Mouse (Mus musculus) liver, embryonic 12.5 days (tissue): Measurements from ENCODE around the gene Zbtb38. TPM values are rescaled to one million over a fixed set of nuclear protein-coding genes. Genes with fewer than 3 reads are reported as not detected.
"Not testable (repeated sequence)": the region's sequence is repeated elsewhere in the genome, so short reads cannot be mapped to it uniquely, and the experiment has no call there.

ENCODE experiments used
- ATAC-seq: fragments of 200-750 bp; cut with Nextera tagmentation; 2 replicates; pipeline ENCODE4 v1.8.0; 2017; ENCODE audit warnings: moderate number of reproducible peaks, mild to moderate bottlenecking, moderate library complexity
- H3K27ac ChIP-seq: fragments of 300-500 bp; sonication (generic); 2 replicates; pipeline ENCODE4 v1.5.1; 2016; ENCODE audit warnings: mild to moderate bottlenecking
- H3K27me3 ChIP-seq: fragments of 300-500 bp; sonication (generic); replicated peaks from 2 replicates; pipeline ENCODE4 v1.6.1; 2016; ENCODE audit warnings: mild to moderate bottlenecking, moderate library complexity
- H3K36me3 ChIP-seq: fragments of 300-500 bp; sonication (generic); 2 replicates; pipeline ENCODE4 v1.6.1; 2016; ENCODE audit warnings: mild to moderate bottlenecking, moderate library complexity
- H3K4me1 ChIP-seq: fragments of 300-500 bp; sonication (generic); 2 replicates; pipeline ENCODE4 v1.6.1; 2016
- H3K4me2 ChIP-seq: fragments of 300-500 bp; sonication (generic); 2 replicates; pipeline ENCODE4 v1.6.1; 2016; ENCODE audit warnings: mild to moderate bottlenecking, moderate library complexity
- H3K4me3 ChIP-seq: fragments of 300-500 bp; sonication (generic); 2 replicates; pipeline ENCODE4 v1.5.1; 2016; ENCODE audit warnings: mild to moderate bottlenecking, moderate library complexity
- H3K9ac ChIP-seq: fragments of 300-500 bp; sonication (generic); 2 replicates; pipeline ENCODE4 v1.6.1; 2016; ENCODE audit warnings: mild to moderate bottlenecking, moderate library complexity
- H3K9me3 ChIP-seq: fragments of 300-500 bp; sonication (generic); replicated peaks from 2 replicates; pipeline ENCODE4 v1.6.1; 2016; ENCODE audit warnings: mild to moderate bottlenecking, moderate library complexity
- WGBS: fragments of 180-500 bp; shearing (Covaris S2); methylation state at CpG from one replicate; pipeline ENCODE4 v1.1.7; 2016; ENCODE audit not compliant: insufficient replicate concordance; 5-methylcytosine and 5-hydroxymethylcytosine counted together
- polyA plus RNA-seq: library from polyadenylated mRNA; unstranded; fragments of >200 nt; fragmentation: Nextera tagmentation; extraction: Ambion mirVana; gene quantifications from 2 replicates; pipeline ENCODE4 v1.2.1, GENCODE M21; 2016

The Zbtb38 gene
- polyA plus RNA-seq, 1 experiment from 2014 or later: 7.0 TPM

- H3K4me2 ChIP-seq: no peak overlapping the region
- no peaks in the 10 kb centered on the region for H3K27me3 ChIP-seq
- H3K9ac ChIP-seq: no peak overlapping the region
- H3K4me3 ChIP-seq: no peak overlapping the region
- H3K36me3 ChIP-seq: no peaks in the 10 kb centered on the region
- H3K27ac ChIP-seq: no peak overlapping the region
- no peaks in the 10 kb centered on the region for H3K9me3 ChIP-seq
- ATAC-seq: no peak
- H3K4me1 ChIP-seq: no peaks in the 10 kb centered on the region
- 71% methylated on average over 10 of the region's 10 CpGs for WGBS
These were observed 92.0 kb downstream of the Zbtb38 start for GRCm38 (mm10) chr9:96660510-96661244.

GRCm38 (mm10) chr9:96659801-96660200 lies 92.8 kb downstream of the Zbtb38 start:
- WGBS: 38% methylated on average over 2 of the region's 2 CpGs
- Histone ChIP-seq H3K27me3 (no peaks in the 10 kb centered on the region), H3K9me3 (no peaks in the 10 kb centered on the region), H3K9ac (no peak overlapping the region), H3K4me3 (no peak overlapping the region), H3K4me1 (no peaks in the 10 kb centered on the region), H3K36me3 (no peaks in the 10 kb centered on the region), H3K4me2 (no peak overlapping the region), H3K27ac (no peak overlapping the region)
- no peak for ATAC-seq

DNA sequence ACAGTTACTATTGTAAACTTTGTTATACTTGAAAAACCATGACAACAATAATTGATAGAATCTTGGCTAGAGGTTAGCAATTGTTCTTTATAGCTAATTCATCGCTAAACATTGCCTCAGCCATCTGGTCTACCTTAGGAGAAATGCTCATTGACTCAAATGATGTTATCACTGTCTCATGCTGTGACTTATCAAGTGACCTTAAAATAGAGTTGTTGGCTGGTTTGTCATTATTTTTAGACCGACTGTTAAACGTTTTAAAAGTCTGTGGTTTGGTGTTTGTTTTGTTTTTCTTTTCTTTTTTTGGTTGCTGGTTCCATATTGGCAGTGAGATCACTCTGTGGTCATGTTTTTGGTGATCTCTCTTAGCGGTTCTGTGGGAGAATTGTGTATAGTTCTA lies 99.1 kb downstream of the Zbtb38 start:
- no peak for ATAC-seq
- Histone ChIP-seq H3K27ac (no peak overlapping the region), H3K4me1 (no peaks in the 10 kb centered on the region), H3K9ac (no peak overlapping the region), H3K36me3 (no peaks in the 10 kb centered on the region), H3K27me3 (0 out of 2 replicates have a peak, but pooled peaks cover 9% of the 10 kb centered on the region), H3K4me2 (no peak overlapping the region), H3K4me3 (no peak overlapping the region), H3K9me3 (no peaks in the 10 kb centered on the region)
- 34% methylated on average over 4 of the region's 4 CpGs for WGBS

- H3K27ac ChIP-seq: no peak overlapping the region
- H3K4me1 ChIP-seq: no peaks in the 10 kb centered on the region
- H3K36me3 ChIP-seq: no peaks in the 10 kb centered on the region
- no peak for ATAC-seq
- H3K4me2 ChIP-seq: no peak overlapping the region
- no peaks in the 10 kb centered on the region for H3K9me3 ChIP-seq
- H3K27me3 ChIP-seq: 0 out of 2 replicates have a peak, but pooled peaks cover 10% of the 10 kb centered on the region
- no peak overlapping the region for H3K9ac ChIP-seq
- no peak overlapping the region for H3K4me3 ChIP-seq
- 39% methylated on average over 6 of the region's 6 CpGs for WGBS
These were observed 99.9 kb downstream of the Zbtb38 start for GRCm38 (mm10) chr9:96652763-96653162.

- Histone ChIP-seq H3K4me1 (no peaks in the 10 kb centered on the region), H3K27ac (no peak overlapping the region), H3K27me3 (0 out of 2 replicates have a peak, but pooled peaks cover 10% of the 10 kb centered on the region), H3K4me3 (no peak overlapping the region), H3K9ac (no peak overlapping the region), H3K4me2 (no peak overlapping the region), H3K36me3 (no peaks in the 10 kb centered on the region), H3K9me3 (no peaks in the 10 kb centered on the region)
- no peak for ATAC-seq
- WGBS: 30% methylated on average over 7 of the region's 7 CpGs
These were observed 101.8 kb downstream of the Zbtb38 start for GRCm38 (mm10) chr9:96650807-96651206.

- Histone ChIP-seq H3K27me3 (peaks cover 10% of the 10 kb centered on the region; the same call in 1 of the 2 replicates), H3K9ac (no peak overlapping the region), H3K4me1 (no peaks in the 10 kb centered on the region), H3K4me2 (no peak overlapping the region), H3K9me3 (no peaks in the 10 kb centered on the region), H3K36me3 (no peaks in the 10 kb centered on the region), H3K4me3 (no peak overlapping the region), H3K27ac (no peak overlapping the region)
- 44% methylated on average over 9 of the region's 9 CpGs for WGBS
- no peak for ATAC-seq
These were observed 102.7 kb downstream of the Zbtb38 start for GRCm38 (mm10) chr9:96649924-96650323.

DNA sequence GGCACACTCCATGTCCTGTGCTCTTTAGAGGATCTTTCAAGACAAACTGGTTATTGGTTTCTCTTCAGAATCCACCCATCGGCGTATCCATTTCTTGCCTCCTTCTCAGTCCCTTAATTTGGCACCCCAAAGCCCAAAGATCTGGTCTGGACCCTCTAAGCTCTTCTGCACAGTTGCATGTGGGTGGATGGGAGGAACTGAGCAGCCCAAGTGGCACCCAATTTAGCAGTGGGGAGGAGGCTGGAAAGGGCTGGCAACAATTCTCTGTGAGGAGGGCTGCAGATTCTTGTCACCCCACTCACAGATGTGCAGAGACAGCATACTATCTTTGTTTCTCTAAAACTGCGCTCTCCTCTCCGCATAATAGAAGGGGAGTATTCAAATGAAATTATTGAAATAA lies 103.3 kb downstream of the Zbtb38 start:
- Histone ChIP-seq H3K27me3 (peaks cover 10% of the 10 kb centered on the region; the same call in 1 of the 2 replicates), H3K36me3 (no peaks in the 10 kb centered on the region), H3K9ac (no peak overlapping the region), H3K4me2 (no peak overlapping the region), H3K27ac (no peak overlapping the region), H3K9me3 (no peaks in the 10 kb centered on the region), H3K4me3 (no peak overlapping the region), H3K4me1 (no peaks in the 10 kb centered on the region)
- no peak for ATAC-seq
- WGBS: 74% methylated on average over 4 of the region's 4 CpGs

DNA sequence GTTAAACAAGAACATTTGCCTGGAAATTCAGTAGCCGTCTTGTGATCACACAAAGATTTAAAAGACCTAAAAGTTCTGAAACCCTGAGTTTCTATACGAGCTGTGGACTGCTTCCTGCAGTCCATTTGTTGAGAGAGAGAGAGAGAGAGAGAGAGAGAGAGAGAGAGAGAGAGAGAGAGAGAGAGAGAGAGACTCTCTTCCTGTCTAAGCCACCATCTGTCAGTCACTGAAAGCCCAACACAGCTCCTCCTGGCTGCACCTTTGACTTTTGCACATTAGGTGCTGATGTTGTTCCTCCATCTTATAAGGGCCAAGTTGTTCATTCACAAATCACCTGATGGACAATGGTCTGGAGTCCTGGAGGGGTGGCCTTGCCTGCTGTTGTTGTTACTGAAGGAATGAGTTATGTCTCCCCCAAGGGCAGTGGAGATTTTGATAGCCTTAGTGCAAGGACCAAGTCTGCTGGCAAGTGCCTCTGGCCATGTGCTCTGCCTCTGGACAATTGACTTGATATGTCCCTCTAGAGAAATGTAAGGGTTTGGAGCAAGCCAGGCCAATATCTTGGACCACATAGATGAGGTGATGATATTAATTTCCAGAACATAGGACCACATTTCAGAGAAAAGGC lies 105.8 kb downstream of the Zbtb38 start:
- ATAC-seq: no peak
- 45% methylated on average over 2 of the region's 2 CpGs for WGBS

GRCm38 (mm10) chr9:96644840-96645239 lies 107.8 kb downstream of the Zbtb38 start:
- Histone ChIP-seq H3K9me3 (no peaks in the 10 kb centered on the region), H3K27ac (no peak overlapping the region), H3K9ac (no peak overlapping the region), H3K4me2 (no peak overlapping the region), H3K4me1 (peaks cover 4% of the 10 kb centered on the region), H3K27me3 (peaks cover 7% of the 10 kb centered on the region; the same call in 1 of the 2 replicates), H3K36me3 (no peaks in the 10 kb centered on the region), H3K4me3 (no peak overlapping the region)
- 66% methylated on average over 2 of the region's 2 CpGs for WGBS
- no peak for ATAC-seq

More for the DNA sequence above, 105.8 kb downstream of the Zbtb38 start:
- H3K9me3 ChIP-seq: no peaks in the 10 kb centered on the region
- no peak overlapping the region for H3K4me2 ChIP-seq
- H3K4me3 ChIP-seq: no peak overlapping the region
- no peaks in the 10 kb centered on the region for H3K36me3 ChIP-seq
- no peak overlapping the region for H3K9ac ChIP-seq
- H3K27ac ChIP-seq: no peak overlapping the region
- H3K4me1 ChIP-seq: no peaks in the 10 kb centered on the region
- H3K27me3 ChIP-seq: peaks cover 10% of the 10 kb centered on the region; the same call in 1 of the 2 replicates

- not testable (repeated sequence) for H3K27ac ChIP-seq, H3K9me3 ChIP-seq, ATAC-seq, H3K27me3 ChIP-seq, H3K4me3 ChIP-seq, H3K4me2 ChIP-seq, H3K36me3 ChIP-seq, H3K9ac ChIP-seq
- WGBS: 71% methylated on average over 3 of the region's 3 CpGs
- H3K4me1 ChIP-seq: peaks cover 13% of the 10 kb centered on the region
These were observed 108.6 kb downstream of the Zbtb38 start for GRCm38 (mm10) chr9:96644002-96644401.

- Histone ChIP-seq H3K36me3 (no peaks in the 10 kb centered on the region), H3K9ac (no peak overlapping the region), H3K4me2 (no peak overlapping the region), H3K4me1 (peaks cover 31% of the 10 kb centered on the region), H3K9me3 (no peaks in the 10 kb centered on the region), H3K27me3 (0 out of 2 replicates have a peak, but pooled peaks cover 7% of the 10 kb centered on the region), H3K4me3 (no peak overlapping the region), H3K27ac (no peak overlapping the region)
- 88% methylated on average over 7 of the region's 7 CpGs for WGBS
- ATAC-seq: no peak
These were observed 113.2 kb downstream of the Zbtb38 start for GRCm38 (mm10) chr9:96639451-96639850.

DNA sequence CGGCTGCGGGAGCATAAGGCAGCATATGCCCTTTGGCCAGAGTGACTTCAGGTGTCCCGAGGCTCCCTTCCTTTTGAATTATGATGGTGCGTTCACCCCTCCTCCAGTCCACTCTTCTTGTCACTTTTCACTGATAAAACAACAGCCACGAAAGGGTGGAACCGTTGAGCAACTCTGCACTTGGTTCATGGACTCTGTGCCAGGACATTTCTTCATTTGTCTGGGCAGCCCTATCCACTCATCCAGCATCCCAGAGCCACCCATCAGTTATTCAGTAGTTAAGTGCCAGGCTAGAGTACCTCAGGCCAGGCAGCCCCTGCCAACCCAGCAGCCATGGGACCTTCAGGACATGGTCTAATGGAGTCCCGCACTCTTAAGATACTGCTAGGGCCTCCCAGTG lies 114.1 kb downstream of the Zbtb38 start:
- ATAC-seq: no peak
- H3K36me3 ChIP-seq: no peaks in the 10 kb centered on the region
- WGBS: 39% methylated on average over 7 of the region's 7 CpGs

More for the DNA sequence above, 114.1 kb downstream of the Zbtb38 start:
- Histone ChIP-seq H3K4me2 (no peak overlapping the region), H3K4me3 (no peak overlapping the region), H3K27me3 (peaks cover 15% of the 10 kb centered on the region; the same call in 1 of the 2 replicates), H3K27ac (no peak overlapping the region), H3K4me1 (peaks cover 31% of the 10 kb centered on the region), H3K9me3 (no peaks in the 10 kb centered on the region), H3K9ac (no peak overlapping the region)
